Mouse (Mus musculus): Measurements from ENCODE around the gene Cdc16. TPM values are rescaled to one million over a fixed set of nuclear protein-coding genes. Genes with fewer than 3 reads are reported as not detected.

Cdc16 gene
- polyA plus RNA-seq, 1 experiment = not detected

GRCm38 (mm10) chr8:13793097-13793745, 35.7 kb downstream of the Cdc16 start:
- H3K27ac ChIP-seq (ENCODE audit: insufficient read depth, low read depth, low read length) = no peak overlapping the region
- TF ChIP-seq POLR2A (IDR thresholded peaks at IDR 0.05; ENCODE audit: insufficient read depth, low read depth, low read length) = no peak
- no peak for TF ChIP-seq CTCF (IDR thresholded peaks at IDR 0.05; ENCODE audit: insufficient read depth, low read depth, low read length)
- WGBS = 93% methylated on average over 8 of the region's 8 CpGs
- H3K4me3 ChIP-seq (ENCODE audit: insufficient read depth, low read depth, low read length) = no peak overlapping the region
- H3K4me1 ChIP-seq (ENCODE audit: control insufficient read depth, insufficient read depth, low read length) = 0 out of 2 replicates have a peak, but pooled peaks cover 3% of the 10 kb centered on the region

- TF ChIP-seq POLR2A (IDR thresholded peaks at IDR 0.05; ENCODE audit: insufficient read depth, low read depth, low read length) (no peak), CTCF (IDR thresholded peaks at IDR 0.05; ENCODE audit: insufficient read depth, low read depth, low read length) (no peak)
- 0 out of 2 replicates have a peak, but pooled peaks cover 3% of the 10 kb centered on the region for H3K4me1 ChIP-seq (ENCODE audit: control insufficient read depth, insufficient read depth, low read length)
- H3K4me3 ChIP-seq (ENCODE audit: insufficient read depth, low read depth, low read length) = no peak overlapping the region
- no peak overlapping the region for H3K27ac ChIP-seq (ENCODE audit: insufficient read depth, low read depth, low read length)
- 93% methylated on average over 11 of the region's 11 CpGs for WGBS
Measured at GRCm38 (mm10) chr8:13793746-13794101, 36.2 kb downstream of the Cdc16 start.

GRCm38 (mm10) chr8:13797676-13798075, 40.2 kb downstream of the Cdc16 start:
- TF ChIP-seq POLR2A (IDR thresholded peaks at IDR 0.05; ENCODE audit: insufficient read depth, low read depth, low read length) (no peak), CTCF (IDR thresholded peaks at IDR 0.05; ENCODE audit: insufficient read depth, low read depth, low read length) (no peak)
- no peak overlapping the region for H3K4me3 ChIP-seq (ENCODE audit: insufficient read depth, low read depth, low read length)
- H3K27ac ChIP-seq (ENCODE audit: insufficient read depth, low read depth, low read length) = no peak overlapping the region
- WGBS = 95% methylated on average over 5 of the region's 5 CpGs
- no peaks in the 10 kb centered on the region for H3K4me1 ChIP-seq (ENCODE audit: control insufficient read depth, insufficient read depth, low read length)

GRCm38 (mm10) chr8:13799566-13799965, 42.1 kb downstream of the Cdc16 start:
- Histone ChIP-seq H3K4me1 (ENCODE audit: control insufficient read depth, insufficient read depth, low read length) (no peaks in the 10 kb centered on the region), H3K27ac (ENCODE audit: insufficient read depth, low read depth, low read length) (no peak overlapping the region), H3K4me3 (ENCODE audit: insufficient read depth, low read depth, low read length) (no peak overlapping the region)
- TF ChIP-seq POLR2A (IDR thresholded peaks at IDR 0.05; ENCODE audit: insufficient read depth, low read depth, low read length) (no peak), CTCF (IDR thresholded peaks at IDR 0.05; ENCODE audit: insufficient read depth, low read depth, low read length) (no peak)
- 96% methylated on average over 5 of the region's 5 CpGs for WGBS

- WGBS = 81% methylated on average over 7 of the region's 7 CpGs
- H3K27ac ChIP-seq (ENCODE audit: insufficient read depth, low read depth, low read length) = no peak overlapping the region
- no peaks in the 10 kb centered on the region for H3K4me1 ChIP-seq (ENCODE audit: control insufficient read depth, insufficient read depth, low read length)
- TF ChIP-seq POLR2A (IDR thresholded peaks at IDR 0.05; ENCODE audit: insufficient read depth, low read depth, low read length) (no peak), CTCF (IDR thresholded peaks at IDR 0.05; ENCODE audit: insufficient read depth, low read depth, low read length) (no peak)
- no peak overlapping the region for H3K4me3 ChIP-seq (ENCODE audit: insufficient read depth, low read depth, low read length)
Measured at GRCm38 (mm10) chr8:13828598-13829172, 71.2 kb downstream of the Cdc16 start.

Other genes with a start within 250 kb of the Cdc16 start
- not detected in 2 replicates for gene 1700029H14Rik, start 195.2 kb upstream of the Cdc16 start, polyA plus RNA-seq (2012; ENCODE audit: insufficient read depth, insufficient read length, low replicate concordance, missing spikeins)
- gene Rasa3, start 80.1 kb upstream of the Cdc16 start, polyA plus RNA-seq (2012; ENCODE audit: insufficient read depth, insufficient read length, low replicate concordance, missing spikeins) = not detected in 2 replicates
- gene Cfap97d2, start 51.8 kb upstream of the Cdc16 start, polyA plus RNA-seq (2012; ENCODE audit: insufficient read depth, insufficient read length, low replicate concordance, missing spikeins) = not detected in 2 replicates
- not detected in 2 replicates for gene Upf3a, start 27.9 kb downstream of the Cdc16 start, polyA plus RNA-seq (2012; ENCODE audit: insufficient read depth, insufficient read length, low replicate concordance, missing spikeins)
- gene AF366264, start 80.7 kb downstream of the Cdc16 start, polyA plus RNA-seq (2012; ENCODE audit: insufficient read depth, insufficient read length, low replicate concordance, missing spikeins) = not detected in 2 replicates
- not detected in 2 replicates for gene Champ1, start 112.0 kb downstream of the Cdc16 start, polyA plus RNA-seq (2012; ENCODE audit: insufficient read depth, insufficient read length, low replicate concordance, missing spikeins)
- gene Coprs, start 132.6 kb downstream of the Cdc16 start, polyA plus RNA-seq (2012; ENCODE audit: insufficient read depth, insufficient read length, low replicate concordance, missing spikeins) = not detected in 2 replicates

Data from olfactory bulb, adult 2 months (tissue).